Comparison of ENCODE assay signal across 28 mouse cellular contexts in genomic region chr4:107299779-107300340, GRCm38 (mm10). TPM values are rescaled to one million over a fixed set of nuclear protein-coding genes. Genes with fewer than 3 reads are reported as not detected.
DNase-seq lines count a peak whose midpoint lies in the region; ATAC-seq and TF ChIP-seq lines count a peak whose summit lies in the region.
"Had no signal": no experiment of that assay in that cellular context is flagged by ENCODE, and none has a peak within 500 bp of the region (broad histone marks: within the 10 kb centered on the region; RNA-seq: fewer than 3 reads in every experiment).

No protein-coding gene starts in this region.

- H3K36me3 ChIP-seq in liver, adult 2 months (ENCODE audit: control insufficient read depth, insufficient read depth, low read length), result peaks cover 12% of the 10 kb centered on the region
- no peaks in the 10 kb centered on the region for H3K36me3 ChIP-seq in liver, embryonic 12.5 days
- H3K36me3 ChIP-seq in forebrain, embryonic 14.5 days (ENCODE audit: control insufficient read depth, insufficient read depth, low read length), result no peaks in the 10 kb centered on the region
- H3K36me3 ChIP-seq: embryonic facial prominence, embryonic 12.5 days; heart, embryonic 13.5 days; hindbrain, embryonic 13.5 days; limb, embryonic 10.5 days; midbrain, embryonic 13.5 days; neural tube, embryonic 12.5 days had no signal

- no peak overlapping the region for H3K4me2 ChIP-seq in liver, embryonic 12.5 days
- no peak overlapping the region for H3K4me2 ChIP-seq in forebrain, embryonic 14.5 days (ENCODE audit: low read length)
- H3K4me2 ChIP-seq: embryonic facial prominence, embryonic 12.5 days; heart, embryonic 13.5 days; hindbrain, embryonic 13.5 days; midbrain, embryonic 13.5 days; neural tube, embryonic 12.5 days had no signal

- 0 out of 2 replicates have a peak, but pooled peaks cover 2% of the 10 kb centered on the region for H3K79me2 ChIP-seq in liver, adult 2 months (ENCODE audit: control insufficient read depth, insufficient read depth, low read length)

- H3K9ac ChIP-seq in liver, adult 2 months (ENCODE audit: low read depth, low read length), result peak overlapping the region; percentile 33
- H3K9ac ChIP-seq in liver, embryonic 12.5 days, result no peak overlapping the region
- H3K9ac ChIP-seq in forebrain, embryonic 14.5 days (ENCODE audit: low read length), result no peak overlapping the region
- H3K9ac ChIP-seq: heart, embryonic 13.5 days; hindbrain, embryonic 13.5 days; liver, postnatal 0 days; midbrain, embryonic 13.5 days; neural tube, embryonic 12.5 days had no signal

- no peak for ATAC-seq in liver, embryonic 12.5 days
- no peak for ATAC-seq in forebrain, embryonic 14.5 days
- ATAC-seq: inflammation-experienced regulatory T-cells, adult 6 months; liver, postnatal 0 days; midbrain, embryonic 13.5 days had no signal

- peak; percentile 10 for DNase-seq in adrenal gland, postnatal 10 days
- no peak for DNase-seq in adrenal gland, adult 8-10 months
- DNase-seq in liver, adult 2 months (ENCODE audit: extremely low read depth, low read depth, low spot score), result peak; percentile 85
- peak; percentile 77 to 82 for DNase-seq in kidney, postnatal 36 days
- DNase-seq in lung, adult 2 months, result no peak
- DNase-seq in forebrain, embryonic 14.5 days (ENCODE audit: low spot score), result no peak
- no peak for DNase-seq in thymus, postnatal 14 days
- DNase-seq: cerebellum, adult 11-12 months; gastrocnemius, postnatal 25 days; heart, adult 2 months; liver; liver, postnatal 0 days; lung, postnatal 10 days; right cerebral cortex, postnatal 14 days; spleen, adult 18-20 months; thymus, postnatal 36 days had no signal

- no peak for TF ChIP-seq POLR2A in liver, adult 2 months (IDR thresholded peaks at IDR 0.05; ENCODE audit: extremely low read depth, insufficient read depth, low read length)
- no peak for TF ChIP-seq POLR2A in lung, adult 2 months (IDR thresholded peaks at IDR 0.05; ENCODE audit: borderline replicate concordance, extremely low read depth, low read depth, low read length)

- H3K9me3 ChIP-seq in liver, embryonic 12.5 days (replicated peaks), result no peaks in the 10 kb centered on the region
- H3K9me3 ChIP-seq in forebrain, embryonic 14.5 days (replicated peaks; ENCODE audit: control insufficient read depth, low read length), result no peaks in the 10 kb centered on the region
- H3K9me3 ChIP-seq: embryonic facial prominence, embryonic 12.5 days; heart, embryonic 13.5 days; hindbrain, embryonic 13.5 days; limb, embryonic 10.5 days; midbrain, embryonic 13.5 days; neural tube, embryonic 12.5 days had no signal

- no peaks in the 10 kb centered on the region for H3K27me3 ChIP-seq in liver, adult 2 months (ENCODE audit: control insufficient read depth, insufficient read depth, low read length)
- H3K27me3 ChIP-seq in liver, embryonic 12.5 days (replicated peaks), result peaks cover 29% of the 10 kb centered on the region
- H3K27me3 ChIP-seq in forebrain, embryonic 14.5 days (replicated peaks; ENCODE audit: control insufficient read depth, insufficient read depth, low read length), result no peaks in the 10 kb centered on the region
- H3K27me3 ChIP-seq: embryonic facial prominence, embryonic 12.5 days; hindbrain, embryonic 13.5 days; midbrain, embryonic 13.5 days; neural tube, embryonic 12.5 days had no signal

- TF ChIP-seq CTCF in liver, adult 2 months (IDR thresholded peaks at IDR 0.05; ENCODE audit: low read depth, low read length), result 0 out of 2 replicates have a peak, but pooled peaks have one; percentile 3
- TF ChIP-seq CTCF in lung, adult 2 months (IDR thresholded peaks at IDR 0.05; ENCODE audit: insufficient read depth, low read length), result no peak

- 45% methylated on average over 7 of the region's 7 CpGs for WGBS in liver, adult 2 months
- 74% methylated on average over 7 of the region's 7 CpGs for WGBS in liver, embryonic 12.5 days (ENCODE audit: insufficient replicate concordance)
- 86% methylated on average over 7 of the region's 7 CpGs for WGBS in lung, adult 2 months
- 88% methylated on average over 7 of the region's 7 CpGs for WGBS in forebrain, embryonic 14.5 days

- H3K4me3 ChIP-seq in liver, adult 2 months (ENCODE audit: insufficient read depth, low read depth, low read length), result no peak overlapping the region
- no peak overlapping the region for H3K4me3 ChIP-seq in liver, embryonic 12.5 days
- H3K4me3 ChIP-seq in lung, adult 2 months (replicated peaks; ENCODE audit: extremely low read depth, low read depth, low read length), result no peak overlapping the region
- H3K4me3 ChIP-seq in forebrain, embryonic 14.5 days (ENCODE audit: low read depth, low read length), result no peak overlapping the region
- H3K4me3 ChIP-seq: embryonic facial prominence, embryonic 12.5 days; heart, adult 2 months; heart, embryonic 13.5 days; hindbrain, embryonic 13.5 days; left cerebral cortex, adult 2 months; limb, embryonic 10.5 days; midbrain, embryonic 13.5 days; neural tube, embryonic 12.5 days had no signal

- peaks cover 31% of the 10 kb centered on the region for H3K4me1 ChIP-seq in liver, adult 2 months (ENCODE audit: control insufficient read depth, insufficient read depth, low read length)
- H3K4me1 ChIP-seq in liver, embryonic 12.5 days, result peaks cover 10% of the 10 kb centered on the region
- no peaks in the 10 kb centered on the region for H3K4me1 ChIP-seq in lung, adult 2 months (ENCODE audit: control insufficient read depth, insufficient read depth, low read length)
- no peaks in the 10 kb centered on the region for H3K4me1 ChIP-seq in forebrain, embryonic 14.5 days (ENCODE audit: control insufficient read depth, insufficient read depth, low read length)
- H3K4me1 ChIP-seq: embryonic facial prominence, embryonic 12.5 days; heart, embryonic 13.5 days; hindbrain, embryonic 13.5 days; midbrain, embryonic 13.5 days; neural tube, embryonic 12.5 days had no signal

- peak overlapping the region; percentile 85 for H3K27ac ChIP-seq in liver, adult 2 months (replicated peaks; ENCODE audit: insufficient read depth, low read depth, low read length)
- no peak overlapping the region for H3K27ac ChIP-seq in liver, embryonic 12.5 days
- H3K27ac ChIP-seq in forebrain, embryonic 14.5 days (ENCODE audit: low read depth, low read length), result no peak overlapping the region
- H3K27ac ChIP-seq: embryonic facial prominence, embryonic 12.5 days; heart, adult 2 months; heart, embryonic 13.5 days; hindbrain, embryonic 13.5 days; left cerebral cortex, adult 2 months; limb, embryonic 10.5 days; midbrain, embryonic 13.5 days; neural tube, embryonic 12.5 days had no signal

RNA-seq across cellular contexts. Expression of gene Dio1, which starts 7.1 kb away (rescaled TPM):
- 10 to 100 TPM in 1 of 2 experiments, 1 to 10 TPM in 1; 9.1 to 12.2 TPM for total RNA-seq in adrenal gland, postnatal 10 days (2021)
- not detected for total RNA-seq in adrenal gland, adult 8-10 months (2022)
- 89.3 and 378 TPM in 2 replicates for total RNA-seq in liver, adult 2 months (2014; rRNA removed)
- polyA plus RNA-seq in liver, adult 2 months (2012; rRNA removed), result 153 and 184 TPM in 2 replicates
- polyA plus RNA-seq in liver, embryonic 12.5 days (2016; fragmentation: Nextera tagmentation; extraction: Ambion mirVana), result not detected in 2 replicates
- 0.40 and 0.75 TPM in 2 replicates for polyA plus RNA-seq in lung, adult 2 months (2012; rRNA removed)
- polyA plus RNA-seq in forebrain, embryonic 14.5 days (2014; fragmentation: Nextera tagmentation; extraction: Ambion mirVana), result not detected in 2 replicates
- total RNA-seq: gastrocnemius, postnatal 25 days; heart, adult 2 months; heart, postnatal 25 days; layer of hippocampus, postnatal 10 days; left cerebral cortex, adult 2 months had no signal
- polyA plus RNA-seq: embryonic facial prominence, embryonic 12.5 days; forebrain, embryonic 11.5 days; heart, adult 2 months; heart, embryonic 13.5 days; hindbrain, embryonic 13.5 days; inflammation-experienced regulatory T-cells, adult 6 months; limb, embryonic 10.5 days; neural tube, embryonic 12.5 days had no signal

RNA-seq across cellular contexts. Expression of gene Yipf1, which starts 14.3 kb away (rescaled TPM):
- total RNA-seq in adrenal gland, postnatal 10 days (2021), result 10 to 100 TPM; 49.3 to 52.6 TPM
- 10 to 100 TPM; 54.4 to 81.5 (median 68.7) TPM for total RNA-seq in adrenal gland, adult 8-10 months (2022)
- 42.2 and 52.3 TPM in 2 replicates for total RNA-seq in liver, adult 2 months (2014; rRNA removed)
- polyA plus RNA-seq in liver, adult 2 months (2012; rRNA removed), result 38.0 and 38.7 TPM in 2 replicates
- polyA plus RNA-seq in liver, embryonic 12.5 days (2016; fragmentation: Nextera tagmentation; extraction: Ambion mirVana), result 28.4 and 30.0 TPM in 2 replicates
- 32.2 and 48.6 TPM in 2 replicates for polyA plus RNA-seq in lung, adult 2 months (2012; rRNA removed)
- polyA plus RNA-seq in forebrain, embryonic 14.5 days (2014; fragmentation: Nextera tagmentation; extraction: Ambion mirVana), result 57.9 and 66.4 TPM in 2 replicates

RNA-seq across cellular contexts. Expression of gene Hspb11, which starts 46.5 kb away (rescaled TPM):
- total RNA-seq in adrenal gland, postnatal 10 days (2021), result 10 to 100 TPM; 21.9 to 28.5 TPM
- 10 to 100 TPM; 16.2 to 23.9 (median 20.9) TPM for total RNA-seq in adrenal gland, adult 8-10 months (2022)
- 9.1 and 10.2 TPM in 2 replicates for total RNA-seq in liver, adult 2 months (2014; rRNA removed)
- polyA plus RNA-seq in liver, adult 2 months (2012; rRNA removed), result 0.85 and 2.0 TPM in 2 replicates
- 9.2 and 10.4 TPM in 2 replicates for polyA plus RNA-seq in liver, embryonic 12.5 days (2016; fragmentation: Nextera tagmentation; extraction: Ambion mirVana)
- polyA plus RNA-seq in lung, adult 2 months (2012; rRNA removed), result 2.4 and 4.2 TPM in 2 replicates
- polyA plus RNA-seq in forebrain, embryonic 14.5 days (2014; fragmentation: Nextera tagmentation; extraction: Ambion mirVana), result 33.3 and 40.8 TPM in 2 replicates

RNA-seq across cellular contexts. Expression of gene Lrrc42, which starts 46.5 kb away (rescaled TPM):
- total RNA-seq in adrenal gland, postnatal 10 days (2021), result 10 to 100 TPM; 29.3 to 29.5 TPM
- total RNA-seq in adrenal gland, adult 8-10 months (2022), result 10 to 100 TPM; 24.4 to 36.1 (median 30.6) TPM
- total RNA-seq in liver, adult 2 months (2014; rRNA removed), result 8.3 and 11.4 TPM in 2 replicates
- 6.3 and 6.6 TPM in 2 replicates for polyA plus RNA-seq in liver, adult 2 months (2012; rRNA removed)
- polyA plus RNA-seq in liver, embryonic 12.5 days (2016; fragmentation: Nextera tagmentation; extraction: Ambion mirVana), result 19.7 and 21.7 TPM in 2 replicates
- polyA plus RNA-seq in lung, adult 2 months (2012; rRNA removed), result 9.0 and 10.6 TPM in 2 replicates
- polyA plus RNA-seq in forebrain, embryonic 14.5 days (2014; fragmentation: Nextera tagmentation; extraction: Ambion mirVana), result 60.0 and 60.9 TPM in 2 replicates

Comparison
In these comparisons a context has a peak if more than half of its experiments do, and no peak if none do; other contexts are left out.
1. DNase-seq: peak in adrenal gland, postnatal 10 days (single experiment), liver, adult 2 months (single experiment) and kidney, postnatal 36 days (2 of 2); none in adrenal gland, adult 8-10 months (single experiment), lung, adult 2 months (single experiment), forebrain, embryonic 14.5 days (single experiment) and thymus, postnatal 14 days (single experiment).
2. RNA of gene Dio1, which starts 7.1 kb away (polyA plus RNA-seq): 153 to 184 TPM in liver, adult 2 months; 0.40 to 0.75 TPM in lung, adult 2 months, not detected in liver, embryonic 12.5 days and not detected in forebrain, embryonic 14.5 days; every median in the first group is over 10 times any median in the second.